Mouse (Mus musculus) adipose tissue, adult 10 weeks (tissue): ENCODE measurements around the gene Zdhhc23. TPM values are rescaled to one million over a fixed set of nuclear protein-coding genes. Genes with fewer than 3 reads are reported as not detected.

Experiments used
- polyA plus RNA-seq: library from polyadenylated mRNA; stranded (reverse); fragments of 350-450 nt; fragmentation: Illumina TruSeq; extraction: RNeasy Lipid Tissue Mini Kit (QIAGEN cat#74804); gene quantifications from one replicate; pipeline ENCODE4 v1.2.3, GENCODE M21; 2014; ENCODE audit warnings: low read depth, low replicate concordance

Zdhhc23 gene
- polyA plus RNA-seq: 1.1 TPM

GRCm38 (mm10) chr16:43979328-43980109 lies at the start of gene Zdhhc23:
Gene Zdhhc23, minus strand, starts transcription at chr16:43979791.

GRCm38 (mm10) chr16:43926341-43926859 lies 53.2 kb downstream of the Zdhhc23 start, which contains the start of gene Qtrt2:
Gene Qtrt2, minus strand, starts transcription at chr16:43926809.

Other genes with a start within 250 kb of the Zdhhc23 start
- 0.21 TPM for gene Drd3, start 225.8 kb downstream of the Zdhhc23 start, polyA plus RNA-seq
- 5.9 TPM for gene Ccdc191, start 90.0 kb downstream of the Zdhhc23 start, polyA plus RNA-seq
- 12.4 TPM for gene Qtrt2, start 53.0 kb downstream of the Zdhhc23 start, polyA plus RNA-seq
- gene Gramd1c, start 83.6 kb upstream of the Zdhhc23 start, polyA plus RNA-seq: 5.1 TPM
- 55.5 TPM for gene Atp6v1a, start 159.9 kb upstream of the Zdhhc23 start, polyA plus RNA-seq
- 38.2 TPM for gene Naa50, start 160.0 kb upstream of the Zdhhc23 start, polyA plus RNA-seq
- gene Usf3, start 193.5 kb upstream of the Zdhhc23 start, polyA plus RNA-seq: 8.0 TPM